Mouse (Mus musculus): ENCODE results near the gene Map3k5. TPM values are rescaled to one million over a fixed set of nuclear protein-coding genes. Genes with fewer than 3 reads are reported as not detected.

The Map3k5 gene
- total RNA-seq, 2 experiments from 2014 or later, result 8.6 to 15.2 TPM

DNA sequence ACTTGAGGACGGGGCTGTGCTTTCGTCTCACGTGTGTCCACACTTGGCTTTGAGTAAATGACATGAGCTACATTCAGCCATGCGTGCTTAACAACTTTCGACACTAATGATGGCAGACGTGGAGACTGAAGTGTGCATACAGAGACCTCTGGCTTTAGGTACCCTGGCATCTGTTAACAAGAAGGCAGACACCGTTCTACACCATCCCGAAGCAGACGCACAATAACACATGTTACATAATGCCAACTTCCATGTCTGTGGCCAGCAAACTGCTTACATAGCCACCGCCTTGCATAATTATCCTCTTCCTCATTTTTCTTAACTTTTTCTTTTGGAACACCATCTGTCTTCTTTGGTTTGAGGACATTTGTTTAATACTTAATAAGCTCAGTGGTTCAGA is 123.8 kb downstream of the Map3k5 start:
- TF ChIP-seq CTCF (IDR thresholded peaks at IDR 0.05), result no peak
- peak overlapping the region; percentile 64; the same call in 1 of the 2 replicates for H3K27ac ChIP-seq
- intact Hi-C loops (cut with DNase I), result no loop called here
- DNase-seq, result no peak
- no peak overlapping the region for H3K4me3 ChIP-seq

DNA sequence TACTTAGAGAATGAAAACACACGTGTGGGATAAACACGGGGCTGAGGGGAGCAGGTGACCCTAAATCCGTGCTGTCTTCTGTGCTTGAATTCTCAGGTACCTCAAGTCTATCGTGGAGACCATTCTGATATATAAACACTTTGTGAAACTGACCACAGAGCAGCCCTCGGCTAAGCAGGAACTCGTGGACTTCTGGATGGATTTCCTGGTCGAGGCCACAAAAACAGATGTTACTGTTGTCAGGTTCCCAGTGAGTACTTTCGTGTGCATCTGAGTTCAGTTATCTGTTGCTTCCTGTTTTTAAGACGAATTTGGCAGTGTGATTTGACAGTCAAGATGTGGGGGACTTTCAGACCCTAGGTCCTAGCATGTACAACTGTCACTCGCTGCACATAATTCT is 124.6 kb downstream of the Map3k5 start:
- no peak for TF ChIP-seq CTCF (IDR thresholded peaks at IDR 0.05)
- intact Hi-C loops (cut with DNase I), result no loop called here
- DNase-seq, result no peak
- Histone ChIP-seq H3K4me3 (no peak overlapping the region), H3K27ac (peak overlapping the region; percentile 64)

DNA sequence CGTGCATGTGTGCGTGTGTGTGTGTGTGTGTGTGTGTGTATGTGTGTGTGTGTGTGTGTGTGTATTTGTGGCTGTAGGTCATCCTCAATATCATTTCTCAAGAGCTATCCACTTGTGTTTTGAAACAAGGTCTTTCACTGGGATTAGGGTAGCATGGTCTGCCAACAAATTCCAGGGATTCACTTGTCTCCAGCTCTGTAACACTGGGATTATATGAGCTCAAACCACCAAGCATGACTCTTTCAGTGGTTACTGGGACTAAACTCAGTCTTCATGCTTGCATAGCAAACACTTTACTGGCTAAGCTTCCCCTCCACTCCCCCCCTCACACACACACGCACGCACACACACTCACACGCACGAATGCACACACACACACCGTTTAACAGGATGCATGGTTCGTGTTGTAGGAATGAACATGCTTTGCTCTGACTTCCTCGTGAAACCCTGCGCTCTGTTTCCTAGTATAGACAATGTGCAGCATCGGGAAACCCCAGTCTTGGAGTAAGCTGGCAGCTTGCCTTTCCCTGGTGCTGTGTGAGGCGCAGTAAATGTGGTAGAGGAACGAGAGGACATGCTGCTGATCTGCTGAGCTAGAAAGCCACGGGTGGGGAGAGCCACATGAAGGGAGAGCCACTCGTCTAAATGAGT is 126.2 kb downstream of the Map3k5 start:
- DNase-seq, result peak; percentile 42
- intact Hi-C loops (cut with DNase I), result no loop called here
- TF ChIP-seq CTCF (IDR thresholded peaks at IDR 0.05), result no peak

DNA sequence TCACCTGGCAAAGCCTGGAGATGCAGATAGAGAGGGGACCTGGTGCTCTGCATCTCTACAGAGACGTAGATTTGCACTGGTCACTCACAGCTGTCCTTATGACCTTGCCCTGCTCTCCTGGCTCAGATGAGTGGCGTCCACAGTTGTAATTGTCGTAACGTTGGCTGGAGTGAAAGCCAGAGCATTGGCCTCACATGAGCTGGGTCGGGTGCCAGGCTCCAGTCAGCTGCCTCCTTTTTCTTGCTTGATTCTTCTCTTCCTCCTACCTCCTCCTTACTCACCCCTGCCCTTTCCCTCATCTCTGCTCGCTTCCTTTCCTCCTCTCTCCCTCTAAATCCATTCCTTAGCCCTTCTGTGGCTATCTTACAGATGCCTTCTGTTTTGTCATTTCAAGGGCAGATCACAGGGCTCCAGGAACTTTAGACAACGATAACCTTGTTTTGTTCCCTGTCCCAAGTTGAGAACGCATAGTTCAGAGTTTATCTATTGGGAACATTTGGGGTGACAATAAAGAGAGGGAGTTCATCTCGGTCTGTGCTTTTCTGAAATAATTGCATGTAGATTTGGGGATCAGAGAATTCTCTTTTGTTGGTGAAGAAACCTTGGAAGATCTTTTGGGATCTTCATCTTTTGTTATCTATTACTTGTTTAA is 130.4 kb downstream of the Map3k5 start:
- TF ChIP-seq CTCF (IDR thresholded peaks at IDR 0.05), result no peak
- Histone ChIP-seq H3K4me3 (no peak overlapping the region), H3K27ac (no peak overlapping the region)
- intact Hi-C loops (cut with DNase I), result no loop called here
- DNase-seq, result peak; percentile 45

More for the DNA sequence above, 126.2 kb downstream of the Map3k5 start:
- no peak overlapping the region for H3K27ac ChIP-seq
- no peak overlapping the region for H3K4me3 ChIP-seq

DNA sequence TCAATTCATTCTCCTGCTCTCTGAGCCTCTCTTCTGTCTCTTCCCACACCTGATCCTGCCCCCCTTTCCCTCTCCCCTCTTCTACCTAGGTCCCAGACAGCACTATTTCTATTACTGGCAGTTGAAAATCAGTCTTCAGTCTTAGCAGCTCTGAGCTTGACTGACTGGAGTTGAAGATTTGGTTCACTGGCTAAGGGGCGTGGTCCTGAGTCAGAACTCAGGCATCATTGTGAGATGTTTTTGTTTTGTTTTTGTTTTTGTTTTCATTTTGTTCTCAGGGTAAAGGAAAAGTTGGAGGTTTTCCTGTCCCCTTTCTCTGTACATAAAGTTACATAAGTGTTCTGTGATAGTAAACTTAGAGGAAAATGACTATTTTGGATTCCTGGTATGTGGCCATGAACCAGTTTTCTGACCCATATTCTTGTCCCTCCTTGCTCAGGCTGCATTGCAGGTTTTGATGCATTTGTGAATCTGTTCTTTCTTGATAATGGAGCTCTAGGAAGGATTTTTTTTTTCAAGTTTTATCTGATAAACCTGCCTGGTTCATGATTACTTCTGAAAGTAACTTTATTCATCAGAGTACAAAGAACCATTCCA is 131.9 kb downstream of the Map3k5 start:
- DNase-seq, result no peak
- no peak for TF ChIP-seq CTCF (IDR thresholded peaks at IDR 0.05)
- intact Hi-C loops (cut with DNase I), result no loop called here
- H3K4me3 ChIP-seq, result no peak overlapping the region
- H3K27ac ChIP-seq, result 0 out of 2 replicates have a peak overlapping the region, but pooled peaks have one; percentile 20

DNA sequence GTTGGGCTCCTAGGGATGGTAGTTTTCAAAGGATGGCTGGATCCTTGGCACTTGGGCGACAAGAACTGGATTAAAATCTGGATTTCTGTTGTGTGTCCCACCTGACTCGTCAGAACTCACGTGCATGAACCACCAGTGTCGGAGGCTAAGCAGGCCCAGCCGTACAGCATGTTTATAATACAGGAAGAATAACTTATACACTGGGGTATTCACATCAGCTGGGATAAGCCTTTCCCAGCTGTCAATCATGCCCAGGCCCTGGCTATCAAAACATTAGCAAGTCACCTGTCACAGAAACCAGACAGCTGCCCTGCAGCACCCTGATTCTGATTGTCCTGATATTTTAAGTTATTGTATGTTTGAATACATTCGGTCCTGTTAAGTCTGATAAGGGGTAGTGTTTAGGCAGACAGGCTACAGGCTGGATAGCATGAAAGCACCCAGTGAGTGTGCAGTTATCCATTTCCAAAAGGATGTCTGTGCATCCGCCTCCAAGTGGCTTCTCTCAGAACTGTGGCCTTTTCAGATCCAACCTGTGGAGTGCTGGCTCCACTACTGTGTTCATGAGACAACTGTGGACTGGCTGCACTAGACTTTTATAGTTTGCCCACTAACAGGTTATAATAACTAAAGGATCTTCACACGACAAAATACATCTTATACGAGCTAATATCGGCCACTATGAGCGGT is 135.6 kb downstream of the Map3k5 start:
- no peak for DNase-seq
- Histone ChIP-seq H3K27ac (no peak overlapping the region), H3K4me3 (no peak overlapping the region)
- intact Hi-C loops (cut with DNase I), result loop anchor here (5.0 kb wide), 1 partner anchor 163 kb away; the partner anchor contains the start of gene Pex7
- no peak for TF ChIP-seq CTCF (IDR thresholded peaks at IDR 0.05)

DNA sequence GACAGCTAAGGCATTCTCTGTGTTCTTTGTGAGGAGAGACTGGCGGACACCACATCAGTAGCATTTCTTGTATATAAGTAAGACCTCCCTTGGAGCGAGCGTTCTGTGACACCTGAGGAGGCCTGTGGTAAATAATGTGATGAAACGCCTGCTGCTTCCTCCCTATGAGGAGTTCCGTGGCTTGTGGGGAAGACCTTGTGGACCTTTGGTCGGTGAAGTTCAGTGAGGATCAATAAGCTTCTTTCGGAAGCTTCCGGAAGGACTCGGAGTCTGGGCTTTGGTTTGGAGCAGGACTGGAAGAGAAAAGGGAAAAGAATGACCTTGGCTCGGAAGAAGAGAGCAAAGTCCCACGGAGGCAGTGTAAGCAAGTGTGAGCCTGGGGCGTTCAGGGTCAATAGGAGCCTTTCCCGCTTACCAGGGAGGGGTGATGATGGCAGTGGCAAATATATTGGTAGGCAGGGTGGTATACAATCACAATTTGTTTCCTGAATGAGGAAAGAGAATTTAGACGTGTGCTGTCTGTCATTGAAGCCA is 136.4 kb downstream of the Map3k5 start:
- intact Hi-C loops (cut with DNase I), result loop anchor here (5.0 kb wide), 1 partner anchor 163 kb away; the partner anchor contains the start of gene Pex7
- Histone ChIP-seq H3K4me3 (no peak overlapping the region), H3K27ac (no peak overlapping the region)
- TF ChIP-seq CTCF (IDR thresholded peaks at IDR 0.05), result no peak
- DNase-seq, result no peak

DNA sequence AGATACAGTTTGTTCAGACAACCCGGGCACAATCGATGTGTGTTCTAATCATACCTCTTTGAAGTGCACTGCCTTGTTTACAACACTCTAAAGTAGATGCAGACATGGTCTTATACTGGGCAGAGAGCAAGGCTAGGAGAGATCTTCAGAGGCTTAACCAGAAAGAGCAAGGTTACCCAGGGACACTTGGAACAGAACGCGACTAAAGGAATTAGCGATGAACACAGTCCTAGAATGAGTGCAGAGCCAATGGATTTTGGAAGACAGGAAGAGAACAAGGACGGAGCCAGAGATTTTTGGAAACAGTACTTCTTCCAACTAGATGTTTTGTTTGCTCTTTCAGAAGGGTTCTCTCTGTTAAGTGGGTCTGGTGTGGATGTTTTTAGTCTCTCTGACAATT is 137.4 kb downstream of the Map3k5 start:
- DNase-seq, result peak; percentile 40
- intact Hi-C loops (cut with DNase I), result loop anchor here (2.0 to 5.0 kb wide), 3 partner anchors 53 to 164 kb away; partner anchors contain the start of genes Map3k5 and Pex7
- no peak for TF ChIP-seq CTCF (IDR thresholded peaks at IDR 0.05)
- no peak overlapping the region for H3K4me3 ChIP-seq
- H3K27ac ChIP-seq, result peak overlapping the region; percentile 20

DNA sequence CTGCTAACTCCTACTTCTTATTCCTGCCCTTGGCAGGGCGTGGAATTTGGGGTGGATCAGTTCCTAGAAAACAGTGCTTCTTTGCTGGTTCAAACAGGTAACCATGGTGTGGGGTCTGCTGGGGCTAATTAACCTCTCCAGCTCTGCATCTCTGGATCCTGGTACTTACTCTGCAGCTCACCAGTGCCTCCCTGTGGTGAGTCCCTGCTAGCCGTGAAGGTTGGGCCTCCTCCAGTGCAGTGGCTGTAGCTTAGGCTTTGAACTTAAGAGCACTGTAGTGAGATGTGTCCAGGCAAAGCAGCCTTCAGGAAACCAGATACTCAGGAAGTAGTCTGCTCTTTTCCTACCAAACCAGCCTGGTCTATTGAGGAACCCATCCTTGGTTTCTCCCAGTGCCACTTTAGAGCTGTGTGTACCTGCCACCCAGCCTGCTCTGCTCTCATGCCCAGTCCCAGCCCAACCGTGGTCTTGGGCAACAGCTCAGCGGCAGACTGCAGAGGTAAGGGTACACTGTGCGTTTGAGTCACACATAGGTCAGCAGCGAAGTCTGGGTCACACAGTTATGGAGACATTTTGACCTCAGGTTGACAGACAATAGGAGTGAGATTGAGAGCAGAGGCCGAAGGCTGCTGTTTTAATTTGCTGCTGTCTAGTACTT is 139.1 kb downstream of the Map3k5 start:
- intact Hi-C loops (cut with DNase I), result loop anchor here (2.0 to 5.0 kb wide), 3 partner anchors 51 to 166 kb away; partner anchors contain the start of genes Map3k5 and Pex7
- peak; percentile 96 for TF ChIP-seq CTCF (IDR thresholded peaks at IDR 0.05)
- DNase-seq, result peak; percentile 75
- H3K4me3 ChIP-seq, result no peak overlapping the region
- peak overlapping the region; percentile 20 for H3K27ac ChIP-seq

DNA sequence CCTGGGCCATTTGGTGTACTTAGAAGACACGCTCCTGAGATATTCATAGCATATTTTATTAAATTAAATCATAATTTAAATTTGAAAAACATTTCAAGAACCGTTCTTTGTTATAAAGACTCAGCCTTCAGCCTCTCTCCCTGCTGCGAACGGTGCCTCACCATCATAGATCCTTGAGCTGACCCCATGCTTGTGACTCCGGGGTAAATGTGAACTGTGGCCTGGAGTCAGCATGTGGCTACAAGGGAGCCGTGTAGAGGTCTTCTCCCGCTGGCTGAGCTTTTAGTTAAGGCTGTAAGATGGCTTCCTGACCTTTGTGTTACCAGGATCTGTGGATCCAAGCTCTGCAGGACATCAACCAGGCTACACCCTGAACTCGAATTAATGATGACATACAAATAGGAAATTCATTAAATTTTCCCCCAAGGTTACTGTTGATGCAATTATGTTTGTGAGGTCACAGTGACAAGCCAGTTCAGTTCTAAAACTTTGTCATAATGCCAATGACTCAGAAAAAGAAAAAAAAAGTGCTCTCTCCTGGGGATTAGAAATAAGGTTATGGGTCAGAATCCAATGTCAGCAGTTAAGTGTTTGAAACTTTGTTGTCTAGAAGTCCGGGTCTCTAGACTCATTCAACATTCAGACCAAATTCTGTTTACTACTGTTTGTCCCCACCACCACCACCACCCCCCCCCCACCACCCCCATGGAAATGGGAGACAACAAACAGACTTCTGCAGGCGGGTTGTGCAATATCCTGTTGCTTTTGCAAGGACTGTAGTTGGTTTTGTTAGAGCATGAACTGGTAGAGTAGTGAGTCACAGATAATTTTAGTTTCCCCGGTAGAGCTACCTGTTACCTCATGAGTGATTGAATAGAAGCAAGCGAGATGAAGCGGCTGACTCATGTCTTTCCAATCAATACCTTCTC is 142.5 kb downstream of the Map3k5 start:
- intact Hi-C loops (cut with DNase I), result no loop called here
- no peak for DNase-seq
- TF ChIP-seq CTCF (IDR thresholded peaks at IDR 0.05), result no peak
- no peak overlapping the region for H3K4me3 ChIP-seq
- H3K27ac ChIP-seq, result peak overlapping the region; percentile 62

DNA sequence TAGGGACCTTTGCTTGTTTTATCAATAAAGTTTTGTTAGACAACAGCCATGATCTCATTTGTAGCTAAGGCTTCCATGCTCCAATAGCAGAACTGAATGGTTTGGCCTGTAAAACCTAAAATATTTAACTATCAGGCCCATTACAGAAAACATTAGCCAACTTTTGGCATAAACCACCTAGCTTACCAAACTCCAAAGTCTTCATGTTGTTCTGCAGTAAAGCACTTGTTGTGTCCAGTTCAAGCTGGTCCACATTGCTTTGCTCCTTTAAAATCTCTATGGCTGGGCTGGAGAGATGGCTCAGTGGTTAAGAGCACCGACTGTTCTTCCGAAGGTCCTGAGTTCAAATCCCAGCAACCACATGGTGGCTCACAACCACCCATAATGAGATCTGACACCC is 144.1 kb downstream of the Map3k5 start:
- TF ChIP-seq CTCF (IDR thresholded peaks at IDR 0.05), result no peak
- Histone ChIP-seq H3K4me3 (no peak overlapping the region), H3K27ac (no peak overlapping the region)
- no peak for DNase-seq
- intact Hi-C loops (cut with DNase I), result no loop called here

All from gastrocnemius, adult 2 months (tissue).